Mouse (Mus musculus) MEL (cell line): ENCODE measurements around the gene Fuz. TPM values are rescaled to one million over a fixed set of nuclear protein-coding genes. Genes with fewer than 3 reads are reported as not detected.

Experiments used
- DNase-seq: peaks from one replicate; pipeline ENCODE4 v3.0.0; 2011; ENCODE audit warnings: low read depth, low spot score
- H3K27ac ChIP-seq: 2 replicates; pipeline ENCODE4 v1.5.1; 2012; ENCODE audit warnings: low read depth, mild to moderate bottlenecking, control low read depth, low read length, moderate library complexity; ENCODE audit not compliant: control insufficient read depth
- H3K27me3 ChIP-seq, 2 experiments: fragments of 150-350 bp in 1 of 2; sonication (generic) in 1 of 2; 2 replicates each; pipeline ENCODE4 v1.6.1; 2012; ENCODE audit warnings: low read length in 2 of 2, mild to moderate bottlenecking in 2 of 2, improper control_type of control experiment in 1 of 2, moderate library complexity in 1 of 2; ENCODE audit not compliant: insufficient read depth in 2 of 2, control insufficient read depth in 1 of 2
- H3K36me3 ChIP-seq, 2 experiments: 2 replicates each; pipeline ENCODE4 v1.6.1; 2012 to 2014; ENCODE audit warnings: low read length in 2 of 2, improper control_type of control experiment in 1 of 2, inconsistent platforms in 1 of 2, mild to moderate bottlenecking in 1 of 2; ENCODE audit not compliant: insufficient read depth in 2 of 2, control insufficient read depth in 1 of 2
- H3K4me1 ChIP-seq, 2 experiments: fragments of 150-350 bp in 1 of 2; sonication (generic) in 1 of 2; 2 replicates each; pipeline ENCODE4 v1.6.1; 2012; ENCODE audit warnings: low read length in 2 of 2, improper control_type of control experiment in 1 of 2, mild to moderate bottlenecking in 1 of 2; ENCODE audit not compliant: insufficient read depth in 2 of 2, control insufficient read depth in 1 of 2
- H3K4me3 ChIP-seq, 2 experiments: fragments of 150-350 bp in 1 of 2; sonication (generic) in 1 of 2; 2 replicates each; pipeline ENCODE4 v1.5.1; 2012; ENCODE audit warnings: low read depth in 2 of 2, low read length in 2 of 2, mild to moderate bottlenecking in 2 of 2, moderate library complexity in 2 of 2, control low read depth in 1 of 2, improper control_type of control experiment in 1 of 2; ENCODE audit not compliant: control insufficient read depth in 1 of 2, insufficient read depth in 1 of 2
- H3K79me2 ChIP-seq: 2 replicates; pipeline ENCODE4 v1.6.1; 2012; ENCODE audit warnings: mild to moderate bottlenecking, low read length, moderate library complexity; ENCODE audit not compliant: control insufficient read depth, poor library complexity, insufficient read depth
- H3K9ac ChIP-seq: 2 replicates; pipeline ENCODE4 v1.6.1; 2012; ENCODE audit warnings: low read depth, mild to moderate bottlenecking, control low read depth, low read length, moderate library complexity; ENCODE audit not compliant: control insufficient read depth, poor library complexity, severe bottlenecking
- H3K9me3 ChIP-seq: fragments of 150-350 bp; sonication (generic); replicated peaks from 2 replicates; pipeline ENCODE4 v1.6.1; 2012; ENCODE audit warnings: mild to moderate bottlenecking, low read length, improper control_type of control experiment, moderate library complexity; ENCODE audit not compliant: insufficient read depth
- BHLHE40 ChIP-seq: IDR thresholded peaks from 2 replicates; pipeline ENCODE4 v1.6.1; 2012; ENCODE audit warnings: low read depth, mild to moderate bottlenecking, inconsistent platforms, low read length, improper control_type of control experiment, borderline replicate concordance
- CHD1 ChIP-seq: IDR thresholded peaks from 2 replicates; pipeline ENCODE4 v1.6.1; 2012; ENCODE audit warnings: low read depth, mild to moderate bottlenecking, inconsistent platforms, low read length, improper control_type of control experiment
- E2F4 ChIP-seq: IDR thresholded peaks from 2 replicates; pipeline ENCODE4 v1.6.1; 2011; ENCODE audit warnings: low read depth, low read length, improper control_type of control experiment, borderline replicate concordance
- ELF1 ChIP-seq: IDR thresholded peaks from 2 replicates; pipeline ENCODE4 v1.6.1; 2014; ENCODE audit warnings: low read depth, mild to moderate bottlenecking, inconsistent platforms, low read length, improper control_type of control experiment, moderate library complexity
- EP300 ChIP-seq, 2 experiments: IDR thresholded peaks; 2 replicates each; pipeline ENCODE4 v1.6.1; 2011; ENCODE audit warnings: improper control_type of control experiment in 2 of 2, low read length in 2 of 2, low read depth in 1 of 2, mild to moderate bottlenecking in 1 of 2
- GATA1 ChIP-seq: IDR thresholded peaks from 2 replicates; pipeline ENCODE4 v1.6.1; 2011; ENCODE audit warnings: low read depth, low read length, improper control_type of control experiment
- MAX ChIP-seq: IDR thresholded peaks from 2 replicates; pipeline ENCODE4 v1.6.1; 2011; ENCODE audit warnings: low read length, improper control_type of control experiment
- MAZ ChIP-seq: IDR thresholded peaks from 2 replicates; pipeline ENCODE4 v1.6.1; 2012; ENCODE audit warnings: low read depth, mild to moderate bottlenecking, inconsistent platforms, low read length, improper control_type of control experiment
- MYB ChIP-seq: IDR thresholded peaks from 2 replicates; pipeline ENCODE4 v1.6.1; 2011; ENCODE audit warnings: mild to moderate bottlenecking, low read depth, low read length, improper control_type of control experiment
- NELFE ChIP-seq: IDR thresholded peaks from 2 replicates; pipeline ENCODE4 v1.6.1; 2011; ENCODE audit warnings: low read depth, low read length, improper control_type of control experiment
- NRF1 ChIP-seq: IDR thresholded peaks from 2 replicates; pipeline ENCODE4 v1.6.1; 2014; ENCODE audit warnings: low read depth, mild to moderate bottlenecking, inconsistent platforms, low read length, improper control_type of control experiment, moderate library complexity; ENCODE audit not compliant: poor library complexity, insufficient read depth, severe bottlenecking
- POLR2AphosphoS2 ChIP-seq: IDR thresholded peaks from 2 replicates; pipeline ENCODE4 v1.6.1; 2011; ENCODE audit warnings: low read length, improper control_type of control experiment
- RAD21 ChIP-seq: IDR thresholded peaks from 2 replicates; pipeline ENCODE4 v1.6.1; 2011; ENCODE audit warnings: mild to moderate bottlenecking, low read depth, low read length, improper control_type of control experiment
- TAL1 ChIP-seq: IDR thresholded peaks from 2 replicates; pipeline ENCODE4 v1.6.1; 2012; ENCODE audit warnings: mild to moderate bottlenecking, inconsistent platforms, low read length, moderate library complexity, mixed read lengths
- TCF12 ChIP-seq: IDR thresholded peaks from 2 replicates; pipeline ENCODE4 v1.6.1; 2014; ENCODE audit warnings: low read depth, mild to moderate bottlenecking, inconsistent platforms, low read length, improper control_type of control experiment, moderate library complexity
- UBTF ChIP-seq: IDR thresholded peaks from 2 replicates; pipeline ENCODE4 v1.6.1; 2012; ENCODE audit warnings: low read depth, mild to moderate bottlenecking, inconsistent platforms, low read length, improper control_type of control experiment, moderate library complexity, borderline replicate concordance; ENCODE audit not compliant: insufficient read depth
- USF1 ChIP-seq: IDR thresholded peaks from 2 replicates; pipeline ENCODE4 v1.6.1; 2014; ENCODE audit warnings: low read depth, mild to moderate bottlenecking, inconsistent platforms, low read length, improper control_type of control experiment, moderate library complexity
- ZC3H11A ChIP-seq: IDR thresholded peaks from 2 replicates; pipeline ENCODE4 v1.6.1; 2012; ENCODE audit warnings: low read depth, mild to moderate bottlenecking, inconsistent platforms, low read length, improper control_type of control experiment
- ZKSCAN1 ChIP-seq: IDR thresholded peaks from 2 replicates; pipeline ENCODE4 v1.6.1; 2012; ENCODE audit warnings: low read depth, mild to moderate bottlenecking, inconsistent platforms, low read length, improper control_type of control experiment, moderate library complexity
- ZMIZ1 ChIP-seq: IDR thresholded peaks from 2 replicates; pipeline ENCODE4 v1.6.1; 2012; ENCODE audit warnings: low read depth, mild to moderate bottlenecking, inconsistent platforms, low read length, improper control_type of control experiment, moderate library complexity
- polyA plus RNA-seq, 2 experiments: library from polyadenylated mRNA; stranded (reverse) in 1 of 2; unstranded in 1 of 2; fragments of >175 nt in 1 of 2; fragments of >200 nt in 1 of 2; gene quantifications; 2 replicates each; pipeline versions ENCODE4 v1.2.1 to v1.2.4; 2012; ENCODE audit warnings: low replicate concordance in 2 of 2, low read depth in 1 of 2; ENCODE audit not compliant: insufficient read length in 2 of 2, insufficient read depth in 1 of 2, missing spikeins in 1 of 2
- total RNA-seq: library from RNA; depleted of rRNA; stranded (reverse); fragments of 300-350 nt; gene quantifications from 2 replicates; pipeline ENCODE4 v1.2.3, GENCODE M21; 2012

The Fuz gene
- total and polyA plus RNA-seq, 3 experiments, result 9.4 to 18.1 TPM; not detected in 1

- H3K4me1 ChIP-seq, result peaks cover 0 to 3% of the 10 kb centered on the region in 2 experiments; a peak in 2 of 4 replicates
- no peak for DNase-seq
- no peaks in the 10 kb centered on the region; a peak in 2 of 4 replicates for H3K36me3 ChIP-seq
- peaks cover 7% of the 10 kb centered on the region for H3K79me2 ChIP-seq
- no peaks in the 10 kb centered on the region for H3K9me3 ChIP-seq
- H3K27ac ChIP-seq, result no peak overlapping the region
- H3K4me3 ChIP-seq, result no peak overlapping the region
- H3K27me3 ChIP-seq, result no peaks in the 10 kb centered on the region
- H3K9ac ChIP-seq, result no peak overlapping the region
- TF ChIP-seq MAZ (no peak), RAD21 (no peak), UBTF (no peak), MYB (no peak), NELFE (no peak), ZC3H11A (no peak), ZKSCAN1 (no peak), TAL1 (no peak), BHLHE40 (no peak), GATA1 (no peak), ELF1 (no peak), NRF1 (no peak), ZMIZ1 (no peak), MAX (no peak), EP300 (IDR thresholded peaks at IDR 0.05; ENCODE audit: low read depth in 1 of 2, low read length in 2 of 2) (no peak), CHD1 (no peak)
Observed at GRCm38 (mm10) chr7:44863982-44864494, 31.8 kb upstream of the Fuz start.

DNA sequence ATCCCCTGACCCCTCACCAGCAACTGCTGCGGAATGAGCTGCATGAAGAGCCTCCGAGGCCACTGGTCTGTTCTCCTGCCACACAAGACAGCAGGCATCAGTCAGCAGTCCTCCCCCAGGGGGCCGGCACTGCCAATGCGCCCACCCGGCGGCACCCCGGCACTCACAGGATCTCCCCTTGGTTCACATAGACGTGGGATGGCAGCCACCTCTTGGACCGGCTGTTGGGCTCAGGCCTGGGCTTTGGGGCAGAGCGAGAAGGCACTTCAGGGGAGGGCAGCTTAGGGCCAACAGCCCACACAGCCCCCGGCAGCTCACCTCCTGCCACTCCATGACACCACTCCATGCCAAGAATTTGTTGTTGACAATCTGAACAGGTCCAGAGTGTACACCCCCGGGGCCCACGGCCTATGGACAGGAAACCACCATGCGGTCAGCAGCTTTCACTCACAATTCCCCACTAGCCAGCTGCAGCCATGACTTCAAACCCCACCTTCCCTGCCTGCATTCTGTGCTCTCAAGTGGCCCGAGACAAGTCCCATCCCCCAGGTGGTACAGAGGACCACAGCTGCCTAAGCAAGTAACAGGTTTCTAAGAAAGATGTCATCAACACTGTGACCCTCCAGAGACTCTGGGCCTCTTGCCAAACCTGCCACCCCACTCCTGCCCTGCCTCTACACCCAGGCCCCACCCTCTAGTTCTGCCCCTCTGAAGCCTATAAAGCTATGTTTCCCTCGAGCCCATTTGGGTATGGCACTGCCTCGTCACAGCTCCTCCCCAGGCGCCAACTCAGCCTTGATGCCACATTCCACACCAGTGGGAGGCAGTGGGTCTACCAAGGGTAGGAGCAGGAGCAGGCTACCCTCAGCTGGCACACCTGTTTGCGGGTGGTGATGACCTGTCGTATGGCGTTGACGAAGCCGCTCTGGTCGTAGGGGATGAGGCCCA lies 31.0 kb upstream of the Fuz start:
- Histone ChIP-seq H3K9me3 (no peaks in the 10 kb centered on the region), H3K36me3 (no peaks in the 10 kb centered on the region; a peak in 2 of 4 replicates), H3K9ac (no peak overlapping the region), H3K27me3 (no peaks in the 10 kb centered on the region), H3K4me3 (no peak overlapping the region), H3K4me1 (peaks cover 0 to 3% of the 10 kb centered on the region in 2 experiments; a peak in 2 of 4 replicates), H3K79me2 (peaks cover 9% of the 10 kb centered on the region), H3K27ac (no peak overlapping the region)
- TF ChIP-seq TCF12 (no peak), ZKSCAN1 (no peak), POLR2AphosphoS2 (0 out of 2 replicates have a peak, but pooled peaks have one; percentile 15), E2F4 (no peak), USF1 (no peak)
- DNase-seq, result peak; percentile 39
